Mouse (Mus musculus): Measurements from ENCODE around the gene Grk5.

Gene Grk5

GRCm38 (mm10) chr19:61064386-61064785 is 174.8 kb downstream of the Grk5 start:
- no peak for ATAC-seq (ENCODE audit: low TSS enrichment)

GRCm38 (mm10) chr19:61065011-61065410 is 175.5 kb downstream of the Grk5 start:
- no peak for ATAC-seq (ENCODE audit: low TSS enrichment)

- ATAC-seq (ENCODE audit: low TSS enrichment): no peak
Observed at GRCm38 (mm10) chr19:61078622-61079021, 189.1 kb downstream of the Grk5 start.

- ATAC-seq (ENCODE audit: low TSS enrichment): no peak
Observed at GRCm38 (mm10) chr19:61080251-61080749, 190.8 kb downstream of the Grk5 start.

GRCm38 (mm10) chr19:61083006-61083405 is 193.5 kb downstream of the Grk5 start:
- no peak for ATAC-seq (ENCODE audit: low TSS enrichment)

- ATAC-seq (ENCODE audit: low TSS enrichment): peak; percentile 94
Observed at GRCm38 (mm10) chr19:61084149-61084940, 194.8 kb downstream of the Grk5 start.

- ATAC-seq (ENCODE audit: low TSS enrichment): no peak
Observed at GRCm38 (mm10) chr19:61085217-61085616, 195.7 kb downstream of the Grk5 start.

GRCm38 (mm10) chr19:61087781-61088180 is 198.2 kb downstream of the Grk5 start:
- ATAC-seq (ENCODE audit: low TSS enrichment): no peak

- no peak for ATAC-seq (ENCODE audit: low TSS enrichment)
Observed at GRCm38 (mm10) chr19:61089001-61089400, 199.5 kb downstream of the Grk5 start.

- ATAC-seq (ENCODE audit: low TSS enrichment): no peak
Observed at GRCm38 (mm10) chr19:61090541-61090940, 201.0 kb downstream of the Grk5 start.

- ATAC-seq (ENCODE audit: low TSS enrichment): no peak
Observed at GRCm38 (mm10) chr19:61096776-61097175, 207.2 kb downstream of the Grk5 start.

- ATAC-seq (ENCODE audit: low TSS enrichment): no peak
Observed at GRCm38 (mm10) chr19:61097764-61098163, 208.2 kb downstream of the Grk5 start.

- ATAC-seq (ENCODE audit: low TSS enrichment): no peak
Observed at GRCm38 (mm10) chr19:61110184-61110583, 220.6 kb downstream of the Grk5 start.

- no peak for ATAC-seq (ENCODE audit: low TSS enrichment)
Observed at GRCm38 (mm10) chr19:61131096-61131495, 241.5 kb downstream of the Grk5 start.

- no peak for ATAC-seq (ENCODE audit: low TSS enrichment)
Observed at GRCm38 (mm10) chr19:61138655-61139054, 249.1 kb downstream of the Grk5 start.

- peak; percentile 100 for ATAC-seq (ENCODE audit: low TSS enrichment)
Observed at GRCm38 (mm10) chr19:61140342-61141206, 251.0 kb downstream of the Grk5 start, which contains the start of gene Zfp950. Zfp950 (minus strand) TSS chr19:61140840.

GRCm38 (mm10) chr19:61141299-61141698 is 251.8 kb downstream of the Grk5 start:
- no peak for ATAC-seq (ENCODE audit: low TSS enrichment)
